Mouse (Mus musculus) brain, adult 2 months (tissue): Measurements from ENCODE around the gene Gm20219.

Source experiments
- DNase-seq: peaks from one replicate; pipeline ENCODE4 v3.0.0; 2011; ENCODE audit warnings: low read depth, low spot score

The Gm20219 gene

DNA sequence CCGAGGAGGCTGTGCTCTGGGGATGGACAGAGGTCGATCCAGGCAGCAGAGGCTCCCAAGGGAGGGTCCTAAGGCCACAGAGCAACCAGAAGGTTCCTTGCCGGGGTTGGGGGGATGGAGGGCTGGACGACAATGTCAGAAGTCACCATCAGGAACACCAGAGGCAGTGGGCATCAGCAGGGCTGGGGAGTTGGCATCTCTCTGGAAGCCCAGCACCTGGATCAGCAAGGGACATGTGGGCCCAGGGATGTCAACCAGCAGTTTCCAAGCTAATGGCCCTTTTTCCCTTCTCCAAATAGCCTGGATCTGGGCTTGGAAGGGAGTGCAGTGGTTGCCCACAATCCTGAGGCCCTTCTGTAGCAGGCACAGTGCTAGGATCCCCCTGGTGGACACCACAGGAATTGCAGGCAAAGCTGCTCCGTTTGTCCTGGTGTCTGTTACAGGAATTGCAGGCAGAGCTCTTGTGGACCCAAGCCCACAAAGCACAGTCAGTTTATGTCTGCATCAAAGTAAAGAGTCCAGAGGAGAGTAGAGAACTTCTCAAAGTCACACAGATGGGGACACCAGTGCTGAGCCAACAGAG lies 1.3 kb downstream of the Gm20219 start:
- DNase-seq, result peak; percentile 87

DNA sequence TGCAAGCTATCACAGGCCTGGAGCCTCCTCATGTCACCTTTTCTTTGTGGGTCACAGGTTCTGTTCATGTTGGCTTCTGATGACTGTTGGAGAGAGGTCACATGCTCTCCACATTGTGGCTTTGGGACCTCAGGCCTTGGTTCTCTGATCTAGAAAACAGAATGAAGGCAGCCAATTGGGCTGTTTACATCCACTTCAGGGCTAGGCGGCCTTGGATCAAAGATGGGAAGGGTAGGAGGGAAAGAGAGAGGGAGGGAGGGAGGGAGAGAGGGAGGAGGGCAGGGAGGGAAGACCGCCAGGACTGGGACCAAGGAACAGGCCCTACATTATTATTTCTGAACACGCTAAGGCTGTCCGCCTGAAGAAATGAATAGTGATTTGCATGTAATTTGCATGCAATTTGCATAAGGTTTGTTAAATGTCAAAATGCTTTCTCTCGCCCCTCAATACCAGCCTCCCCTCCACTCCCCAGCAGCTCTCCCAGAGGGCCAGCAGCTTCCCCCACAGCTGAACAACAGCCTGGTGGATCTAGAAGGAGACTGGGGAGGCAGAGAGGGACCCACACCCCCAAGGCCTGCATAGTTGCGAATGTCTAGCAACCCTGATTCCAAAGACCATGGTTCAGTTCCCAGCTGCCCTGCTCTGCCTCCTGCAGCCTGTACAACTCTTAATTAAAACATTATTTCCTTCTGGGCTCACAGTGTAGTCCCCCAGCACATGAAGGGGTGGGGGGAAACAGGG lies 2.2 kb downstream of the Gm20219 start:
- DNase-seq, result peak; percentile 49

- no peak for DNase-seq
Observed at GRCm38 (mm10) chr17:56550784-56551475, 3.3 kb downstream of the Gm20219 start.

DNA sequence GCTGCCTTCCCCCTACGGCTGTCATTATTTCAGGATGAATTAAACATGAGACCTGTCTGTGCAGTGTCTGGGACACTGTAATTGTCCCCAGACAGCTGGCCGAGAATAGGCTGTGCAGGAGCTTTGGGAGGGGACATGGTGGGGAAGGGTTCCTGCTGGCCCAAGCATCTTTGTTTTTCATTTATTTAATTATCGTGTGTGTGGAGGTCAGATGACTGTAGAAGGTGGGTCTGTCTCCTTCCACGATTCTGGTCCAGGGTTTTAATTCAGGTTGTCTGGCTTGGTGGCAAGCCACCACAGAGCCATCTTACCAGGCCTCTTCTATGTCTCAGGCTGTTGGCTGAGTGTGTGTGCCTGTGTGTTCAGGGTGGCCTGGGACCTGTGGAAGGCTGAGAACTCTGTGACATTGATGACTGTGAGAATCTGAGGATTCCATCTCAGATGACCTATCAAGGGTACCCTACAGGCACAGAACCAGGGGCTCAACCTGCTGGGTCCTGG lies 5.5 kb downstream of the Gm20219 start:
- DNase-seq, result no peak

DNA sequence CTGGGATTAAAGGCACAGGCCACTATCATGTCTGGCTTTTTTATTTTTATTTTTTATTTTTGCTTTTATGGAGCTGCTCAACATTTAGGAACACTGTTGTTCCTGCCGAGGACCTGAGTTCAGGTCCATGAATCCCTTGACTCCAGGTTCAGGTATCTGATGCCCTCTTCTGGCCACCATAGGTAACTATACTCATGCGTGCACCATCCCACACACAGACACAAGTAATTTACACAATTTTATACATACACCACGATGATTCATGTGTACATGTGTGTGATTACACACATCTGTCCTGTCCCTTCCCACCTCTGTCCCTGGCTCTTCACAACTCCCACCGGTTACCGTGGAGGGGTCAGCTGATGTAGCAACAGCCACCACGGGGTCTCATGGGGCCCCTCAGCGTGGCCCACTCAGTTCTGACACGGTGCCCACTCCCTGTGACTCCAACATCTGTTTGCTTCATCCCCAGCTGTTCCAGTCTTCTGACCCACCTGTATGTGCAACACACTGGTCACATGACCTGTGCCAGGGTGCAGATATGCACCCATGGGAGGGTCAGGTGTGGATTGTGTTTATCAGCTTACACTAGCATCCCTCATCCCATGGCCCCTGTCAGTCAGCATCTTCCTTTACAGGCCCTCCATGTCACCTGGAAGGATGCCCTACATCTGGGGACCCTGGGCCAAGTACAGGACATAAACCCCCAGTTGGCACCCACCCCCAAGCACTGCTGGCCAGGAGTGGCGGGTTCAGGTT lies 6.2 kb downstream of the Gm20219 start:
- DNase-seq, result peak; percentile 40

GRCm38 (mm10) chr17:56547116-56547845 lies 6.9 kb downstream of the Gm20219 start:
- peak; percentile 97 for DNase-seq

DNA sequence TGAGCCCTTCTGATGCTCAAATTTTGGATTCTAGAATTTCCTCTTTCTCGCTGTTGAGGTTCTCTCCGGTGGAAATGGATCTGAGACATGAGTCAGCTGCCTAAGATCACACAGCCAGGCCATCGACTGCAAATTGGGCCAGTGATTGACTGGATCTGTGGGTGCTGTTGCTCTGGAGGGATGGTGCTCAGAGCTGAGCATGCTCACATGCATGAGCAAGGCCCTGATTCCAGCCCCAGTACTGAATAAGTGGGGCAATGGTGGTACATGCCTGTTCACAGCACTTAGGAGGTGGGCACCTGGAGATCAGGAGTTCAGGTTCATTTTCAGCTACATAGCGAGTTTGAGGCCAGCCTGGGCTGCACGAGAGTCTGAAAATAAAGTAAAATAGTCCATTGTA lies 7.6 kb downstream of the Gm20219 start:
- DNase-seq, result peak; percentile 45

- no peak for DNase-seq
Observed at GRCm38 (mm10) chr17:56545945-56546344, 8.2 kb downstream of the Gm20219 start.

DNA sequence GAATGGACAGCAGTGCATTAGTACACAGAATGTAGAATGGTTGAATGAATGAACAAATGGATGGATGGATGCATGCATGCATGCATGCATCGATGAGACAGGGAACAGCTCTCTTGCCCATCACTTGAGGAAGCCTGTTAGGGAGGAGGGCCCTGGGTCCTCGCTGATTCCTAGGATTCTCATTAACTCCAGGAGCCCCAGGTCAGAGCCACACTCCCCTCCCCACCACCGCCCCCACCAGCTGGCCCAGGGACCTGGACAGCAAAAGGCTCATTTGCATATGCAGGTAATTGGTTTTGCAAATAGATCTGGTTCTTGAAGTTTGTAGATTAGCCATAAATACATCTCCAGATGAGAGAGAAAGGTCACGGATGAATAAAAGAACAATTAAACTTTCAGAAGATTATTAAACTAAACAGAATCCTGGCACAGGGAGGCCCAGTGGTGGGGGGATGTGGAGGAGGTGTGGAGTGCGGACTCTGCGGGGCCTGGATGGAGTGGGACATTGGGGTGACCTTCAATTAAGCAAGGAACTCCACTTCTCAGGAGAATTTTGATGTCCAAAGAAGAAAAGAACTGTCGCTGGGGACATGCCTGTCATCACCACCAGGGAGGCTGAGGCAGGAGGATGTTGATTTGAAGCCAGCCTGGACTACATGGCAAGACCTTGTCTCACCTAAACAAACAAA lies 9.3 kb downstream of the Gm20219 start:
- no peak for DNase-seq

GRCm38 (mm10) chr17:56543684-56544224 lies 10.4 kb downstream of the Gm20219 start:
- no peak for DNase-seq

DNA sequence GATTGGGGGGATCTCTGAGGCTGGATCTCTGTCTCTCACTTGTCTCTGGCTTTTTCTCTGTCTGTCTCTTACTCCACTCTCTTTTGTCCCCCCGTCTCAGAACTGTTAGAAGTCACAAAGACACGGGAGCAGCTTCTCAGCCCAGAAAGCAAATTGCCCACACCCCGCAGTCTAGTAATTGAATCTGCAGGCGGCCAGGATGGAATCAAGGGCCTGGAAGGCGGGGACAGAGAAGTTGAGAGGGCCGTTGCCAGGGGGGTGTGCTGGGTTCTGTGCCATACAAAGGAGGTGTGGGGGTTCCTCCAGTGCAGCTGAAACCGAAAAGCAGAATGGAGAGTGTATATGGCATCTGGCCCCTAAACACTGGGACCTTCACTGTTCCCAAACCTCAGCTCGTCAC lies 11.5 kb downstream of the Gm20219 start:
- DNase-seq, result no peak

- no peak for DNase-seq
Observed at GRCm38 (mm10) chr17:56540562-56540975, 13.6 kb downstream of the Gm20219 start.

GRCm38 (mm10) chr17:56537912-56538311 lies 16.3 kb downstream of the Gm20219 start:
- no peak for DNase-seq

DNA sequence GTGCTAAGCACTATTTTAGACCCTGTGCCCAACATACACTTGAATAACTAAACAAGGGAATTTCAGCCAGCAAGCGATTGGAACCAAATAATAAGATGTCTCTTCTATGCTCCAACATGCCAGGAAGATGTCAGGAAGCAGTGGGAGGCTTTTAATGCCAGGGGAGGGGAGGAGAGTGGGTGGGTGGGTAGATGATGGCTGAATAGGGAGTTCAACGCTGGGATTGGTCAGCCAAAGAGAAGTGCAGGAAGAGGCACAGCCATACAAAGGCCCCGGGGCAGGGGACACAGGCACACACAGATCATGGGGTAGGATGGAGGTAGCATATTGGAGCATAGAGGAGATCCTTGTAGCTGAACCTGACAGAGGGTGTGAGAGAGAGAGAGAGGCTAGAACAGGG lies 17.3 kb downstream of the Gm20219 start:
- DNase-seq, result no peak

GRCm38 (mm10) chr17:56536192-56536591 lies 18.0 kb downstream of the Gm20219 start:
- DNase-seq, result peak; percentile 47

DNA sequence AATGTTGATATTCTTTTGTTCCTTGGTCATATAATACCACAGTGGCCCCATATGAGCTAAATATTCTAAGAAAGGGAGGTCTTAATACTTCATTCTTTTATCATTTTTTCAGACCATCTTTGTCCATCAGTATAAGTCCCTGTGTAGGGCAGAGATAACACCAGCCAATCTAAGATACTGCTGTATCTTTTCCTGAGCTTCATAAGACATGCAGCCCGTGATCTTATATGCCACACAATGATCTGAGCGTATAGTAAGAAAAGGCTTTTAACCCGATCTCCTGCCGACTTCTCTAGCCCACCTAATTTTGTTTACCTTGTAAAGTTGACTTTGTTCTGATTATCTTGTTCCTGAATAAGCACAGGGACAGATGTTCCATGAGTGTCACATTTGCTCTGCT lies 29.2 kb downstream of the Gm20219 start:
- DNase-seq, result no peak

DNA sequence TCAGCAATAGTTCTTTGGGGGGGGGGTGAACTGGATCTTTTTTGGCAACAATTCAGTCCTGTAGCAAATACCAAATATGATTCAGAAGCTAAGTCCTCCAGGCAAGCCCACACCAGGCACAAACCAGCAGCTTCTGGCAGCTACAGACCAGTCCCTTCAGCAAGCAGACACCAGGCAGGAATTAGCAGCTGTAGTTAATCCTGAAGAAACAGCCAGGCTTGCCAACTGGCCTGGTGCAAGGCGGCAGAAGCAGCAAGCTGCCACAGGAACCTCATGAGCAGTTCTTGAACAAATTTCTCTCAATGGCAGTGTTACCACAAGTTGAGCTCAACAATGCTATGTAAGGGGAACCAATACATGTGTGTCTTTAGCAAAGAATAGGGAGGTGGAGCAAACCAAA lies 31.4 kb downstream of the Gm20219 start:
- DNase-seq, result peak; percentile 28

DNA sequence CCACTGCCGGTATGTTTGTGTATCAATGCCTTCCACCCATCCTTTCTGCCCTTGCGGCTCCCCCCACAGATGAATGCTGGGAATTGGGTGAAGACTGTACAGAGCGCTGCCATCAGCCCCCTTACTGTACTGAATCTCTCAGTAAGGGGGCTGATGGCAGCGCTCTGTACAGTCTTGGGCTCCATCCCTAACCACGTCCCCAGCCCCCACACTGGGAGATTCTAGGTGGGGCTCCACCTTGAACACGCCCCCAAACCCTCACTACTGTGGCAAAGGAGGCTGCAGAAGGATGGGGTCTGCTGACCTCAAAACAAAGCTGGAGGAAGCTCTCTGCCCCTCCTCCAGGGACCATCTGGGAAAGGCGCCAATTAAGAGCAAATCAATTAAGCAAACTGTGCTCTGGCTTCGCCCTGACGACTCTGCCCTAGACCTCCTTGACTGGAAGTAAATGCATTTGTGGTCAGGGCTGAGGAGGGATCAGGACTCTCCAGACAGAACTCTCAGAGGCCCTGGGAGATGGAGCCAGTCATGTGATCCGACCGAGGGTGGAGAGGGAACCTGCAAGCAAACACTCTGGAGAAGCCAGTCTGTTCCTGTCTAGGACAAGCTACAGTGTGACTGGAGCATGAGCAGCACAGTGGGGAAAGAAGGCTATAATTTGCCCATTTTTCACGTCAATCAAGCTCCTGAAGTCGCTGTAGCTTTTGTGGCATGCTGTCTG lies 38.3 kb downstream of the Gm20219 start:
- peak; percentile 68 for DNase-seq

GRCm38 (mm10) chr17:56514916-56515315 lies 39.3 kb downstream of the Gm20219 start:
- no peak for DNase-seq

- DNase-seq, result no peak
Observed at GRCm38 (mm10) chr17:56514330-56514729, 39.9 kb downstream of the Gm20219 start.
